Mouse (Mus musculus) spleen, adult 18-20 months (tissue): Measurements from ENCODE around the gene Zbtb8b.
A peak's percentile ranks its signal among the peaks of the same experiment; 100 is the strongest.
"Not testable (repeated sequence)": the region's sequence is repeated elsewhere in the genome, so short reads cannot be mapped to it uniquely, and the experiment has no call there.

Source experiments
- DNase-seq, 2 experiments: peaks; one replicate each; pipeline ENCODE4 v3.0.0; 2022; ENCODE audit warnings: mixed read lengths in 2 of 2

Zbtb8b gene

GRCm38 (mm10) chr4:129415892-129416291 lies 24.8 kb downstream of the Zbtb8b start:
- no peak for DNase-seq

GRCm38 (mm10) chr4:129410991-129411390 lies 29.7 kb downstream of the Zbtb8b start:
- DNase-seq = no peak

- not testable (repeated sequence) for DNase-seq
Measured at GRCm38 (mm10) chr4:129410532-129410931, 30.1 kb downstream of the Zbtb8b start.

- peak; percentile 7 to 22 for DNase-seq
Measured at GRCm38 (mm10) chr4:129406447-129406846, 34.2 kb downstream of the Zbtb8b start.

- no peak for DNase-seq
Measured at GRCm38 (mm10) chr4:129399813-129400212, 40.8 kb downstream of the Zbtb8b start.

- no peak for DNase-seq
Measured at GRCm38 (mm10) chr4:129396960-129397359, 43.7 kb downstream of the Zbtb8b start.

- no peak for DNase-seq
Measured at GRCm38 (mm10) chr4:129394089-129394870, 46.4 kb downstream of the Zbtb8b start.

- no peak for DNase-seq
Measured at GRCm38 (mm10) chr4:129390936-129391557, 49.6 kb downstream of the Zbtb8b start.

GRCm38 (mm10) chr4:129390216-129390743 lies 50.4 kb downstream of the Zbtb8b start:
- no peak for DNase-seq

- DNase-seq = no peak
Measured at GRCm38 (mm10) chr4:129388404-129388803, 52.2 kb downstream of the Zbtb8b start.

- no peak for DNase-seq
Measured at GRCm38 (mm10) chr4:129386989-129387388, 53.7 kb downstream of the Zbtb8b start.

- DNase-seq = no peak
Measured at GRCm38 (mm10) chr4:129386269-129386946, 54.2 kb downstream of the Zbtb8b start.

- no peak for DNase-seq
Measured at GRCm38 (mm10) chr4:129385685-129386084, 55.0 kb downstream of the Zbtb8b start.

- DNase-seq = no peak
Measured at GRCm38 (mm10) chr4:129384440-129384839, 56.2 kb downstream of the Zbtb8b start.

- no peak for DNase-seq
Measured at GRCm38 (mm10) chr4:129383586-129383985, 57.1 kb downstream of the Zbtb8b start.

- DNase-seq = no peak
Measured at GRCm38 (mm10) chr4:129382488-129382887, 58.2 kb downstream of the Zbtb8b start.

- no peak for DNase-seq
Measured at GRCm38 (mm10) chr4:129382029-129382428, 58.6 kb downstream of the Zbtb8b start.

- no peak for DNase-seq
Measured at GRCm38 (mm10) chr4:129381148-129381547, 59.5 kb downstream of the Zbtb8b start.

GRCm38 (mm10) chr4:129379805-129380204 lies 60.8 kb downstream of the Zbtb8b start:
- no peak for DNase-seq

- peak; percentile 19 to 51 for DNase-seq
Measured at GRCm38 (mm10) chr4:129377601-129378390, 62.9 kb downstream of the Zbtb8b start, which contains the start of gene Zbtb8a. Gene Zbtb8a (minus strand): TSS chr4:129378116.

GRCm38 (mm10) chr4:129376961-129377545 lies 63.6 kb downstream of the Zbtb8b start:
- peak; percentile 14 to 50 for DNase-seq

- DNase-seq = no peak
Measured at GRCm38 (mm10) chr4:129375821-129376220, 64.8 kb downstream of the Zbtb8b start.
